Mouse (Mus musculus): Measurements from ENCODE around the gene Syt7.

DNA sequence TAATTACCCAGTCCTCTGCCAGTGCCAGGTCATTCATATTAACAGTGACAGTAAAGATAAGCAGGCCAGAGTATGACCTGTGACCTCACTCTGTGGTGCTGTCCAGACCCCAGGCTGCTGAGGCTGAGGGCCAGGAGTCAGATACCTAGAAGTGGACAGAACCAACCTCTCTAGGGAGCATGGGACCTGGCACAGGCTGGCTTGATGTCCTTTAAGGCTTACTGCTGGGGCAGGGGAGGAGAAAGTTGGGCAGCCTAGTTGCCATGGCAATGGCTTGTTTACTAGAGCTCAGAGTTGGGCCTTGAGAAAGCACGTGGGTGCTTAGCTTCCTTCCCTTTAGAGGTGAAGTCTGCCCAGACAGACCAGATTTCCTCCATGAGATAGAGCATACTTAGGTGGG, 47.8 kb downstream of the Syt7 start:
- TF ChIP-seq CTCF (IDR thresholded peaks at IDR 0.05; ENCODE audit: insufficient read depth, low read length) = no peak
- TF ChIP-seq POLR2A (IDR thresholded peaks at IDR 0.05; ENCODE audit: borderline replicate concordance, extremely low read depth, low read depth, low read length) = no peak
